Mouse (Mus musculus): Measurements from ENCODE around the gene Fsd1. TPM values are rescaled to one million over a fixed set of nuclear protein-coding genes. Genes with fewer than 3 reads are reported as not detected.
"Not testable (repeated sequence)": the region's sequence is repeated elsewhere in the genome, so short reads cannot be mapped to it uniquely, and the experiment has no call there.

Fsd1 gene
- total RNA-seq (2022): 1 to 10 TPM in 3 of 4 experiments, under 1 TPM in 1; 0.87 to 3.4 (median 2.9) TPM

- DNase-seq: no peak
These were observed at the start of gene Fsd1 for GRCm38 (mm10) chr17:55986030-55986961. TSS of gene Fsd1 (plus strand) at chr17:55986509.

DNA sequence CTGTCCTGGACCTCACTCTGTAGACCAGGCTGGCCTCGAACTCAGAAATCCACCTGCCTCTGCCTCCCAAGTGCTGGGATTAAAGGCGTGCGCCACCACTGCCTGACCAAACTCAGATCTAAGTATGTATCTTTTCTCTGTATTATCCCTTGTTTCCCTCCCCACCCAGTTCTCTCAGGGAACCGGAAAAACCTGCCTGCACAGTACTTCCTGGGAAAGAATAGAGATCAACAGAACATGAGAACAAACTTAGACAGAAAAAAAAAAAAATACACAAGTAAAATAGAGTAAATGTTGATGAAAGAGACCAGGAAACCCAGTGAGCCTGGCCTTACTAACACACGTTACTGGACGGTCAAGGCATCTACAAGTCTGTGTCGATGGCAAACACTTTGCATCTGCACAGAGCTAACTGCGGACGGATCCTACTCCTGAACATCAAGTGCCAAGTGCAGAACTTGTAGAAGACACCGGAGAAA, 41.9 kb upstream of the Fsd1 start:
- DNase-seq: not testable (repeated sequence)

- peak; percentile 92 for DNase-seq
These were observed 41.2 kb upstream of the Fsd1 start for GRCm38 (mm10) chr17:55944866-55945682.

GRCm38 (mm10) chr17:55945696-55946095, 40.6 kb upstream of the Fsd1 start:
- no peak for DNase-seq

DNA sequence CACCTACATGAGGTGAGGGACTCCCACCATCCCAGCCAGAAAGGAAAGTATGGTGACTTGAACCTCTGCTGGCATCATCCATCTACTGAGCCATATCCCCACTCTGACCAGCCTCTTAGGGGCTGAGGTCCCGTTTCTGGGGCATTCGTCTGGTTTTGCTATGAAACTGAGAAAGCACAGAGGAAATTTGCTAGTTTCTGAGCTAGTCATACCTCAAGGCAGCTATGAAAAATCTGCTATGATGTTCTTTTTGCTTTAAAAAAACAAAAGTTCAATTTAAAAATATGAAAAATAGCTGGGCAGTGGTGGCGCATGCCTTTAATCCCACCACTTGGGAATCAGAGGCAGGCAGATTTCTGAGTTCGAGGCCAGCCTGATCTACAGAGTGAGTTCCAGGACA, 37.7 kb upstream of the Fsd1 start:
- no peak for DNase-seq

GRCm38 (mm10) chr17:55949400-55949799, 36.9 kb upstream of the Fsd1 start, which contains the start of gene Zfp119b:
TSS of gene Zfp119b (minus strand) at chr17:55949500.
- no peak for DNase-seq

GRCm38 (mm10) chr17:55950601-55951000, 35.7 kb upstream of the Fsd1 start:
- no peak for DNase-seq

GRCm38 (mm10) chr17:55952041-55952440, 34.3 kb upstream of the Fsd1 start:
- DNase-seq: no peak

GRCm38 (mm10) chr17:55952447-55953027, 33.8 kb upstream of the Fsd1 start, which contains the start of gene Ebi3:
TSS of gene Ebi3 (plus strand) at chr17:55952640.
- no peak for DNase-seq

DNA sequence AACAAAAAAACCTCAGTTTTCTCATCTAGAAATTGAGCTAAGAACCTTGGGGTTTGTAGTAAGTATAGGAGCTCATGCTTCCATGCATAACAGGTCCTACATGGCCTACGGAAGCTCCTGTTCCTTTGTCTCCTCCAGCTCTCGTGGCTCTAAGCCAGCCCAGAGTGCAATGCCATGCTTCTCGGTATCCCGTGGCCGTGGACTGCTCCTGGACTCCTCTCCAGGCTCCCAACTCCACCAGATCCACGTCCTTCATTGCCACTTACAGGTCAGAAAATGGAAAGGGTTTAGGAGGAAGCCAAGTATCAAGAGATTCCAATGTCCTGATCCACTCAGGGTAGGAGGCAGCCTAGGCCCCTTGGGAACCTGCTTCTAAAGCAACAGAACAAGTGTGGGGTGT, 32.6 kb upstream of the Fsd1 start:
- no peak for DNase-seq

- DNase-seq: no peak
These were observed 32.1 kb upstream of the Fsd1 start for GRCm38 (mm10) chr17:55954229-55954628.

GRCm38 (mm10) chr17:55956129-55956528, 30.2 kb upstream of the Fsd1 start:
- no peak for DNase-seq

DNA sequence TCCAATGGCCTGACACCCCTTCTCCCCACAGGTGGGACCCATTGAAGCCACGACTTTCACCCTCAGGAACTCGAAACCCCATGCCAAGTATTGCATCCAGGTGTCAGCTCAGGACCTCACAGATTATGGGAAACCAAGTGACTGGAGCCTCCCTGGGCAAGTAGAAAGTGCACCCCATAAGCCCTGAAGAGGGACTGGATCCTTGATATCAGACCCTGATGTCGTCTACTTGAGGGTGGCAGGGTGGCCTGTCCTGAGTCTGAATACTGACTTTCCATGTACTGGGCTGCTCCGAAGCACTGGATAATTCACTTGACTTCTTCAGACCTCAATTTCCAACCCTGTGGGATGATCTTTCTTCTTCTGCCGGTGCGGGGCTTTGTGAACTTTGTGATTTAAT, 29.7 kb upstream of the Fsd1 start:
- DNase-seq: no peak

- DNase-seq: no peak
These were observed 29.1 kb upstream of the Fsd1 start for GRCm38 (mm10) chr17:55957168-55957567.

DNA sequence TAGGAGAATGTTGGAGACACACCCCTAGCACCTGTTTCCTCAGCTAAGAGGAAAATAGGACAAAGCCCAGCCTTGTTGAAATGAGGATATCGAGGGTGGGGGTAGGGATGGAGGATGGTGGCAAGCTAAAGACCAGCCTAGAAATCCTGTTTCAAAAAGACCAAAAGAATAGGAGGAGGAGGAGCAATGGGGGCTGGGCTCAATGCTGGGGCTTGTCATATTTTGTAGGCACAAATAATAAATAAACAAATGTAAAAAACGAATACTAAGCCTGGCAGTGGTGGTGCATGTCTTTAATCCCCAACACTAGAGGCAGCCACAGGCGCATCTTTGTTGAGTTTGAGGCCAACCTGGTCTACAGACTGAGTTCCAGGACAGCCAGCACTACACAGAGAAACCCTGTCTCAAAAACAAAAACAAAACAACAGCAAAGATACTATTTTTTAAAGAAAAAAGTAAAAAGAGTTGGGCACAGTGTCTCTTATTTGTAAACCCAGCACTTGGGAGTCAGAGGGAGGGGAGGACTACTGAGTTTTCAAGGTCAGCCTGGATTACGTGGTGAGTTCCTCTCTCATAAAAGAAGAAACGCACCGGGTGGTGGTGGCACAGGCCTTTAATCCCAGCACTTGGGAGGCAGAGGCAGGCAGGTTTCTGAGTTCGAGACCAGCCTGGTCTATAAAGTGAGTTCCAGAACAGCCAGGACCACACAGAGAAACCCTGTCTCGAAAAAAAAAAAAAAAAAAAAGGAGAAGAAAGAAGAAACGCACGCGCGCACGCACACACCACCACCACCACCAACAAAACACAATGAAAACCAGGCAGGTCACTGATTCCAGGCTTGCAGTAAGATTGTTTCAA, 28.4 kb upstream of the Fsd1 start:
- DNase-seq: no peak

GRCm38 (mm10) chr17:55958584-55958886, 27.8 kb upstream of the Fsd1 start:
- DNase-seq: no peak

GRCm38 (mm10) chr17:55958918-55959728, 27.2 kb upstream of the Fsd1 start, which contains the start of gene Yju2:
TSS of gene Yju2 (plus strand) at chr17:55959099.
- peak; percentile 90 for DNase-seq

DNA sequence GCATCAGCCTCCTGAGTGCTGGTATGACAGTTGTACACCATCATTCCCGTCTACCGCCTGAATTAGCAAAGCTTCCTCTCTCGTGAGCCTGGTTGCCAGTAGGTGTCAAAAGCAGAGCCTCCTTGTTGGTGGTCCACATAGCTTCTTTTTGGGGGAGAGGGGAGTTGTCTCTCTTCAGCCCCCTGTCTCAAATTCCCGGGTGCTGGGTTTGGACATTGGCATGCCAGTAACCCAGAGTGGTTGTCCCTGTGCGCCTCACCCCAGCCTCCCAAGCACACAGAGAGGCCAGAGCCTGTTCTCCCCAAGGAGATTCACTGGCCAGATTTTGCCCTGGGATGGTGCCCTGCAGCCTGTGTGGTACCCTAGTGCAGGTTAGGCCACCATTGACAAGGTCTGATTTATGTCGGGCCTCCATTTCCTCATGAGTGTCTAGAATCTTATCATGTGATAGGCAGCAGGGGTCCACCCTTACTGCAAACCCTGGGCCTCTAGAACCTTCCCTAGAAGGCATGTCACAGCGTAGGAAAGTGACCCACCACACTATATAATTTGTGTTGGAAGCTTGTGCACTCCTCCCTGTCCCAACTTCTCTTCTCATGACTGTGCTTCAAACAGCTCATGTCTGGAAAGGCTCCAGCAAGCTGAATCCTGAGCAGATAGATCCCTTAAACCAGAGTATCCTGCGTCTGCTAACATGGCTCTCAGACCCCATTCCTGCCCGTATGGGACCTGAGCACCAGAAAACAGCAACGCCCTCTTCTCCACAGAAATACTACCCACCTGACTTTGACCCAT, 26.2 kb upstream of the Fsd1 start:
- no peak for DNase-seq

DNA sequence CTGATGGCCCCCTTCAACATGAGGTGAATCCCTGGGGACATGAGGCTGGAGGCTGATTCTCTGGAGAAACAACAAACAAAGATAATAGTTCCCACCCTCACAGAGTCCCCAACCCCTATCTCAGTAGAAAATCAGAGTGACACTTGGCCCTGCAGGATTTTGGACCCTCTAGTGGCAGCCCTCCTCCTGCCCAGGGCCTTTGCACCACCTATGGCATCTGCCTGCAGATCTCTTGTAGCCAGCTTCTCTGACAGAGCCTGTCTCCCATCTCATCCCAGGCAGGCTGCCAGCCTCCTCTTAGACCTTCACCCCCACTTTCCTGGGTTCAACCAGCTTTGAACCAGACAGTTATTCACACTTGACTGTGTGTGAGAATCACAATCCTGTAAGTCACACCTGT, 25.5 kb upstream of the Fsd1 start:
- no peak for DNase-seq

- no peak for DNase-seq
These were observed 24.7 kb upstream of the Fsd1 start for GRCm38 (mm10) chr17:55961631-55962030.
